Mouse (Mus musculus) gastrocnemius, adult 18-20 months (tissue): Measurements from ENCODE around the gene Zbtb34. TPM values are rescaled to one million over a fixed set of nuclear protein-coding genes. Genes with fewer than 3 reads are reported as not detected.
A peak's percentile ranks its signal among the peaks of the same experiment; 100 is the strongest.

ENCODE experiments used
- DNase-seq: peaks from one replicate; pipeline ENCODE4 v3.0.0; 2021; ENCODE audit warnings: low spot score
- total RNA-seq, 2 experiments: library from RNA; stranded (reverse); gene quantifications; 2 replicates each; pipeline ENCODE4 v1.2.3; 2021

The Zbtb34 gene
- total RNA-seq, 2 experiments from 2014 or later, result 2.9 to 3.0 TPM

DNA sequence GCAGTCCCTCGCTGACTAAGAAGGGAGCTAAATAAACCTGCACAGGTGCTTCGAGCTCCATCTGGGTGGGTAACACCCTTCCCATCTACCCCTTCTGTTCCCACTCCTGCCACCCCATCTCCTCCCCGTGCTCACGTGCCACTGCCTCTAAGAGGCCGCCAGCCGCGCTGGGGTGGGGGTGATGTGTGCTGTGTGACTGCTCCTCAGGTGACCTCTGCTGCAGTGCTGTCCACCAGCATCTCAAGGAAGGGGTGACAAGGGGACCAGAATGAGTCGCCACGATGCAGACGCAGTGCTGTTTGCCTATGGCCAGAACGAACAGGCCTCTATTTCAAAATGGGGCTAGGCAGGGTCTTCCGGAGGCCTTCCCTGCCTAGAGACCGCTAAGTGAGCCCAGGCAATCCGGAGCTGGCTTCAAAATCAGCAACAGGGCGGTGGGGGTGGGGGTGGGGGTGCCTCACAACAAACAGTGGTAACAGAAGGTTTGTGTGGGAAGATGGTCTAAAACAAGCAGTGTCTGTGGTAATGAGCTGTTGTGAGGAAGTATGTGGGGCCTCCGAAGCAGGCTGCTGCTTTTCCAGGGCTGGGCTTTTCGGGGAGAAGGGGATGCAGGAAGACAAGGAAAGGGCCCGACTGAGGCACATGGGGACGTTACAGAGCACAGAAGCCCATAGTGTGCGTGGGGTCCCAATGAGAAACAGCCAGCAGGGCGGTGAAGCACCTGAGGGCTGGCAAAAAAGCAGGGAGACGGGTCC lies 18.2 kb upstream of the Zbtb34 start:
- DNase-seq, result no peak

DNA sequence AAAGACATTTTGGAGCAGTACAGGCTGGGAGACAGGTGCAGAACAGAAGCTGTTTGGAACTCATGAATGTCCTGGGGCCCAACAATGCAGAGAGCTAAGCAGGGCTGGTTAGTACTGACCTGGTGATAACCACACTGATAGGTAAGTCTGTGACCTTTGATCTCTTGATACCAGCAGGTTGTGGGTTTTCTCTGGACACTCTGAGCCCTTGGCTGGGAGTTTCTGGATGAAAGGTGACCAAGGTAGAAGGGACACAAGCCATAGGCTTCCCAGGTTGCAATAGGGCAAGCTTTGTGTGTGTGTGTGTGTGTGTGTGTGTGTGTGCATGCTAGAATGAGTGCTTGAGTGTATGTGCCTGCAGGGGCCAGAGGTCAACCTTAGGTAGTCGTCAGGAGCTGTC lies 15.7 kb upstream of the Zbtb34 start:
- no peak for DNase-seq

DNA sequence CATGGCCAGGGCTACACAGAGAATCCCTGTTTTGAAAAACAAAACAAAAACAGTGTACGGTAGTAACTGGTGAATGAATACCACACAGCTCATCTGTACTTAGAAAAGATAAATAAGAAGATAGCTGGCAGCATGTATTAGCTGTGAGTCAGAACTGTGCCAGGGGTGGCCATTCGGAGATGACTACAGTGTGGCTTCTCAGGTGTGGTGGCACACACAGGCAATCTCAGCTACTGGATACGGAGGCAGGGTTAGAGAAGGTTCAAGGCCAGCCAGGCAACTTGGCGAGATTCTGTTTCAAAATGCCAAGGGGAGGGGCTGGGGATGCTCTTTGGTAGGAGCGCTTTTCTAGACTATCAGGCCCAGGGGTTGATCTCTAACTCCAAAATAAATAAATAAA lies 14.6 kb upstream of the Zbtb34 start:
- no peak for DNase-seq

DNA sequence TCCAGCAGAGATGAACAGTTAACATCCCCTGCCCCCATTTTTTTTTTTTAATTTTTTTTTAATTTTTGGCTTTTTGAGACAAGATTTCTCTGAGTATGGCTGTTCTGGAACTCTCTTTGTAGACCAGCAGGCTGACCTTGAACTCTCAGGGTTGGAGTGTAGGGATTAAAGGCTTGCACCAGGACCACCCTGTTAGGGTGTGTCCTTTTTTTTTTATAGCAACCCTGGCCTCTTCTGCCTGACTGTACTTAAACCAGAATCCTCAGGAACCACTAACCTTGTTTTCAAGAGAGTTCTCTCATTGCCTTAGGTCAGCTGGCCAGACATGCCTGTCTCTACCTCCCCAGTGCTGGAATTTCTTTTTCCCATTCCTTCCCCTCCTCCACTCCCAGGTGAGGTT lies 13.7 kb upstream of the Zbtb34 start:
- no peak for DNase-seq

DNA sequence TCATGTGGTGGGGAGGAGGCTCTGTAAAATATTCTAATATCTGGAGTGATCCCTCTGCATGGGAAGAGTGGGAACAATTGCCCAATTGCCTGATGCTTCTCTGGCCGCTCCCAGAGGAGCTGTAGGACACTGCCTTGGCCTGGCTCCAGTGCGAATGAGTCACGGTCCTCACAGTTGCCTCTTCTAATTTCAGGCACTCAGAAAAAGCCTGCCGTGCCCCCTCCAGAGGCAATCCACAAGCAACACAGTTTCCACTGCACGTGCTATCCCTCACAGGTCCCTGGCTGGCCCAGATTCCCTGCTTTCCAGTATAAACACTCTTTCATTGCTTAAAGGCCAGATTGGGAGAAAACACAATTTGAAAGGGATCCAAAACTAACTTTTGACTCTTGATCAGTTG lies 13.2 kb upstream of the Zbtb34 start:
- DNase-seq, result peak; percentile 93

DNA sequence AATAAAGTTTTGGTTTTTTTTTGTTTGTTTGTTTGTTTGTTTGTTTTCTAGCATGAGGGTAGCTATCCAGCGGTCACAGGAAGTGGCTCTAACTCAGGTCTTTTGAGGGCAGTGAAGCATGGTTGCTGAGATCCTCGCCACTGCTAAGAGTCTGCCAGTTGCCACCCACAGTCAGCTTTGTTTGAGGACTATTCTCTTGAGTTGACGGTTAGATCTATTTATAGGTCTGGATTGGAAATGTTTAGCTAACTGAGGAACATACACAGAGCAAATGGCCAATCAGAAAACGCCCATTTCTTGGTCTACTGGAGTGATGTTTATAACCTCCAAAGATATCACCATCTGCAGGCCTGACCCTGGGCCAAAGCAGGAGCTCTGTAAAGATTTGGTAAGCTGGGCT lies 11.6 kb upstream of the Zbtb34 start:
- no peak for DNase-seq

DNA sequence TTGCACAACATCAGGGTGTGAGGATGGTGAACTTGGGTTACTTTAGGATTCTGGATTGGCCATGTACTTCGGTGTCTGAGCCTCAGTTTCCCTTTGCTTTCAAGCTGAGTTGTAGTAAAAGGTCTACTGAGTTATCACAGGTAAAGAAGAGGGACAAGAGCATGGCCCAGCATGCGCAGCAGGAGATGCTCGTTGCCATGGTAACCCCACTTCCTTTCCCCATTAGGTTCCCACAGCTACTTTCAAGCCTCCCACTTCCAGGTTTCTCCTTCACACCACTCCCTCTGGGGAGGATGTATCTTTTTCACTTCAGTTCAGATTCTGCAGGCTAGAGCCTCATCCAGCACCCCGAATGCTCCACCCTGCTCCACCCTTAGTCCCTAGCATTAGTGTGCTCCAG lies 9.8 kb upstream of the Zbtb34 start:
- DNase-seq, result no peak

DNA sequence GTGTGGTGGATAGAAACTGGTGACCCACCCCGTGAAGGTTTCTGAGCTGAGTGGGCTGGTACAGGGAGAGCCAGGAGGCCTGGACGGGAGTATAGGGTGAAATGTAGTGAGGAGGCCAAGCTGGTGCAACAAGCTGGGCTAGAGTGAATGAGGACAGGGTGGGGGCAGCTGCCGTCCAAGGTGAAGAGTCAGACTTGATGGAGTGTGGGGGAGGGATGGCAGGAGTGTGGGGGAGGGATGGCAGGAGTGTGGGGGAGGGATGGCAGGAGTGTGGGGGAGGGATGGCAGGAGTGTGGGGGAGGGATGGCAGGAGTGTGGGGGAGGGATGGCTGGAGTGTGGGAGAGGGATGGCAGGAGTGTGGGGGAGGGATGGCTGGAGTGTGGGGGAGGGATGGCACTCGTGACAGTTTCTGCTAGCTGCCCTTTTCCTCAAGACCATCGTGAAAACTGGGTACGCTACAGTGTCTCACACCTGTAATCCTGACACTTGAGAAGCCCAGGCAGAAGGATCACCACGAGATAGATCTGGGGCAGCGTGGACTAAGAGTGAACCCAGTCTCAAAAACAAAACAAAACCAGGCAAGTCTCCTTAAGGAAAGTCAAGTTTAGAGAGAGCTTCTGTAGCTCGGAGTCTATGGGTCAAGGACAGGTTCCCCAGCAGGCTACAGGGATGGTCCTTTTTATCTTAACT lies 9.0 kb upstream of the Zbtb34 start:
- DNase-seq, result no peak

DNA sequence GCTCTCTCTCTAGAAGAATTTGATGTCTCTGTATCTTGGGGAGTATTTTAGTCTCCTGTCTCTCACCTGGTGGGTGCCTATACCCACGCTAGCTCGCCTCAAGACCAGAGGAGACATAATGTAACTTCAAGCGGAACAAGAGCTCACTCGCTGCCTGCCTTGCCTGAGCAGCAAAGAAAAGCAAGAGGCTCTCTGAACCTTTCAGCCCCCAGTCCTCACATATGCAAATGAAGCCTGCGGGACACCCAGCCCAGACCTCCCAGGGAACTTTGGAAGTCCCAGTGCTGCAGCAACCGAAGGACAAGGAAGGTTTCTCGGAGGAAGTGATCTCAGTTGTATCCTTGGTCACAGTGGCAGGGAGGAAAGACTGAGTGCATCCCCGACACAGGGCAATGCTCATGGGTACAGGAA lies 8.4 kb upstream of the Zbtb34 start:
- DNase-seq, result no peak

DNA sequence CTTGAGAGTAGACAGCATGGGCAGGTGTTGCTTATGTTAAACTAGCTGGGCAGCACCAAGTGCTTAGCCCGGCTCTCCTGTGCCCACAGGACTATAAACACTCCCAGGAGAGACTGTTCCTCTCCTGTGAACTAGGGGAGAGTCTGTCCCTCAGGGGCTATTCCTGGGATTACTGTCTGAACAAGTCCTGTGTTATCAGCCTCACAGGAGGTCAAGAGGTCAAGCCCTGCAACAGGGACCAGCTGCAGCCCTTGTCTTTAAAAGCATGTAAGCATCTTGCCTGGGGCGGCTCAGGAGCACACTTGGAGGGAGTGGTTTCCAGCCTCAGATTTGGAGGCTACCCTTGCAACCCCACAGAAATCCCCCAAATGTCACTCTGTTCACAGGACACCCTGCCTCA lies 7.3 kb upstream of the Zbtb34 start:
- no peak for DNase-seq

DNA sequence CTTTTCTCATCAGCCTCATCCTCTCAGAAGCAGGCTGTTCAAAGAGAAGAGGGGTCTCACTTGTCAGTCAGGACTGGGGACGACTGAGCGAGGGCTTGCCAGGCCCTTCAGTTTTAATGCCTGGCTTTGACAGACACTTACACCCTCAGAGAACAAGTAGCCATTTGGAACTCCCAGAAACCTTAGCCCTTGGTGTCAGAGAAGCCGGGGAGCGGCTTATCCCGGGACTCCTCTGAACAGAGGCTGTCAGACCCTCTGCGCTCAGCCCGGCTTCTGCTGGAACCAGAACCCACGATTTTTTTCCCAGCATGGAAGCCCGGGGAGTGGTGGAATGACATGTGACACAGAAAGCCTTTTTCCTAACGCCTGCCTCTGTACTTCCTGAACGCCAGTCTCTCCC lies 6.1 kb upstream of the Zbtb34 start:
- DNase-seq, result no peak

DNA sequence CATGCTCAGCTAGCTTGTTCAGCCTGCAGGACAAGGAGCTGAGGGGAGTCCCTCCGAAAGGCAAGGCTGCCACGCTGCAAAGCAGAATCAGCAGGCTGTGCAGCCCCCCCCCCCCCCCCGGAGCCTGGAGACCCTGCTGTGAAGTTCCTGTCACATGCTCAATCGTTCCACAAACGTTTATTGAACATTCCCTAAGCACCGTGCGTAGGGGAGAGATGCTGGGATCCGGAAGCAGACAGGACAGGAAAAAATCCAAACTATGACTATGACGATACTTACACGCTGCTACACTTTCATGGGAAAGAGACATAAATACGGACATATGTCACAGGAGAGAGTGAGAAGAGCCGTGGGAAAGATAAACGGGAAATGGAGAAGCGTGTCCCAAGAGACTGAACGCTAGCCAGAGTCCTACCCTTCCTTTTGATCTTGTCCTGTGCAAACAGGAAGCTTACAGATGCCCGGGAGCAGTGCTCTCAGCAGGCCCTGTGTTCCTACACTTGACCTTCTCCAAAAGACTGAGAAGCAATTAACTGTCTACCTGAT lies 5.0 kb upstream of the Zbtb34 start:
- DNase-seq, result no peak

DNA sequence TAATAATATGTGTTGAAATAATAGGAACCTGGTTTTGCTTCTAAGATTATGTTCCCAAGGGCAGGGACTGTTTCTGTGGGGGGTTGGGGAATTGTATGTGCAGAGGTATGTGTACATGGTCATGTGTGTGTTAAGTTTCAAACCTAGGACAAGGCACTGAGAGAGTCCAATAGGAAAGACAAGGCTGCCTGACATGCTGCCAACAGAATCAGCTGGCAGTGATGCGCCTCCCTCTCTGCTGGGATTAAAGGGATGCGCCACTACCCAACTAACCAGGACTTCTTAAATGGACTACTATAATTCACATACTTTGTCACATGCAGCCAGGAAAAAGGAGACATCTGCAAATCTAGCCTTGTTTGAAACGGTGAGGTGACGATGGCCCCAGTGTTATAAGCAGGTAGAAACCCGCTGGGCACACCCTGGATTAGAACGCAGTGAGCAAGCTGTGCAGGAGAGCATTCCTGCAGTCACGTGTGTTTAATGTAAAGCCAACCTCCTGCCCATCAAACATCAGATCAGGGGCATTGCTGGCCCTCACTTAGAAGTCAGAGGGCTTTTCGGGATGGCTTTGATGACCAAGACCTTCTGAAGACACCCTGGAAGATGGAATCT lies 4.0 kb upstream of the Zbtb34 start:
- no peak for DNase-seq

DNA sequence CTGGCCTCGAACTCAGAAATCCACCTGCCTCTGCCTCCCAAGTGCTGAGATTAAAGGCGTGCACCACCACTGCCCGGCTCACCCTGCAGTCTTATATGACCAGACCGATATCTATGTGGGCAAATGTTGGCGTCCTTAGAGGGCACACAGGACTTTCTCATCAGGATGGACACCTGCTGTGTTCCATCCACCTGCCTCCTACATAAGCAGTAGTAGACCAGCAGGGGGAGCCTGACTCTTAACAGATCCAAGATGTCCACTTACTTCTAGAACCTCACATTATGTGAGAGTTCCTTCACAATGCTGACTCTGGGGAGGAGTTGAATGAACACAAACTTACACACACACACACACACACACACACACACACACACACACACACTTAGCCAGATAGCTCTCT lies 1.8 kb upstream of the Zbtb34 start:
- DNase-seq, result peak; percentile 55

DNA sequence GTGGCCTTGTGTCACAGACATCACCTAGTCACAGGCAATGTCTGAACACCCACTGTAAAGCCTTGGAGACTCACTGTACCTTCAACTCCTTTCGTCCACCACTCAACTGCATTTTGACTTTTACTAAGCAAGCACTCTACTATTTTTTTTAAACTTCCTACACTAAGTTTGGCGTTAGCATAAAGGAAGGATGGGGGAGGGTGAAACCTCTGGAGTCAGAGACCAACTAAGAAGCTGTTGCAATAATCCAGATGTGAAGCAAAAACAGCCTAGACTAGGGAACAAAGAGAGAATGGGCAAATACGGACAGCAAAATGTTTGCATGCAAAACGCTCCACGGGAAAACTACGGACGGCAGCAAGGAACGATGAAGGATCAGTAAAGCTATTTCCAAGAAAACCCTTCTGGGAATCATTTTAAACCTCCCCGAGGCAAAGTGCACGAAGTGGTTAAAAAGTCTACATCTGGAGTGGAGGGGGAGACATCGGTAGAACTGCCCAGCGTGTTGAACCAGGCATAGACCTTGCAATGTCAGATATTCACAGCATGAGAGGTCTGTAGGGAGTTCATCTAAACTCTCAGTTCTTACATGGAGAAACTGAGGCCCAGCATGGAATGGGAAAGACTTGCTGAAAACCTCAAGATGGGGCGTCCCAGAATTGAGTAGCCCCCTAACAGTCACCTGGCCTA lies 898 bp downstream of the Zbtb34 start:
- no peak for DNase-seq

DNA sequence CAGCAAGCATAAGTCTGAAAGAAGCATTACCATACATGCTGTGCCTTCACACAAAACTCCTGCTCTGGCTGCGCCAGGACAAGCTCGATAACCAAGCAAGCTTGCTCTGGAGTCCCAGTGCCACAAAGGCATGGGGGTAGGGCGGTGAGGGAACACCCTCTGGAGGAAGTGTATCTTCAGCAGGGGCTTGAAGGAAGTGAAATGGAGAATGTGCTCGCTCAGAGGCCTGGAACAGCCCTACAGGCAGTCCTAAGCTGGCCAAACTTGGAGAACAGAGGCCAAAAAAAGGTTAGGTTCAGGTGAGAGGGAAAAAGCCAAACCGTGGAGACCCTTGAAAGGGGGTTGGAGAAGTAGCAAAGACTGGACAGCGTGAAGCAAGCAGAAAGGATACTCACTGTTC lies 1.8 kb downstream of the Zbtb34 start:
- peak; percentile 15 for DNase-seq

DNA sequence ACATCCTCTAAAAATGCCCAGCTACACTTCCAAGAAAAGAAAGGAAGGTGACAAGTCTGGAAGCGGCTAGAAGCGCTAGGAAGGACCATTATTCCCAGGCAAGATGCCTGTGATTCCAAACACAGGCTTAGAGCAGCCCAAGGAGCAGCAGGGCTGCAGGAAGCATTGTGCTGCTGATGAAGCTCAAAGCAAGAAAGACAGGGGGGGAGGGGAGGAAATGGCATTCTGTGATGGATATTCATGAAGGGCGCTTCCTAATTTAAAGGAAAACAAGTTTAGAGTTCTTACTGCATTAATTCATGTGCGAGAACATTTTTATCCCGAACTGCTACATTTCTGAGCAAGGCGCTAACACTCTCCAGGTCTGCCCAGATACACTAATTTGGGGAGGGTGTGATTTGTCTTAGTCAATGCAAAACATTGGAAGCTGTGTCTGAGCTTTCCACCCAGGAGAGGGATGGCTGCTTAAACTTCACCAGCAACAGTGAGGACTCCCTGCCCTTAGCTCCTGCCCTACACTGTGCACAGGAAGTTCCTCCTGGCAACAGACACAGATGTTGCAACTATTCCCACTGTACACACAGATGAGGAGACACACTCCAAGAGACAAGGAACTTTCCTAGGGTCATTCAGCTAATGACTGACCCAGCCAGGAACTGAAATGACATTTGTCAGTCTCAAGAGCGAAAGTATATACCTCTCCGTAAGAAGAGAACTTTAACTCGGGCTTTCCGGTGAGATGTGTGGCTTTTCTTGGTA lies 4.3 kb downstream of the Zbtb34 start:
- no peak for DNase-seq

DNA sequence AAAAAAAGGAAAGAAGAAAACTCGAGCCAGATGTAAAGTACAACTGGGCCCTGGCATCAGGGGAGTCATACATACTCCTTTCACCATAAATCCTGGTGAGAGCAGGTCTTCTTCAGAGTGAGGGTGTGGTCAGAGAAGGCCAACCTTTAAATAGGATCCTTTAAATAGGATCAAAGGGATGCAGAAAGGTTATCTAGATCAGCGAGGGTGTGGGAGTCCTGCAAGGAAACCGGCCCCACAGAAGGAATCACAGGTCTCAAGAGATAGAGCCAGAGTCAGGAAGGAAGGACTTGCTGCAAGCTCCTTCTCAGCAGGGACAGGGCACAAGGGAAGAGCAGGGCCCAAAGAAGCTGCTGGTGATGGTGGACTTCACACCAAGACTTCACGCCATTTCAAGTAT lies 13.7 kb downstream of the Zbtb34 start:
- DNase-seq, result no peak

DNA sequence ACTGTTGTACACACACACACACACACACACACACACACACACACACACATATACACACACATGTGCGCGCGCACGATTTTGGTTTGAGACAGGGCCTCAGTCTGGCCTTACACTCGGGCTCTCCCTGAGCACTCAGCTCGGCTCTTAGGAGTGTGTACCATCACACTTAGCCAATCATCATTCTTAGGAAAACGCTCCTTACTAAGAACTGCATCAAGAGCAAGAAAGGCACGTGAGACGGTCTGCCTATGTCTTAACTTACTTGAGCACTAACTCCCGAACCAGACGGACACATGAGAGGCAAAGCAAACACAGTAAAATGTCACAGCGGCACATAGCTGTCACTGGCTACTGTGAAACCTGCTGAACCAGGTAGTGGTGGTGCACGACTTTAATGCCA lies 17.1 kb downstream of the Zbtb34 start:
- no peak for DNase-seq

DNA sequence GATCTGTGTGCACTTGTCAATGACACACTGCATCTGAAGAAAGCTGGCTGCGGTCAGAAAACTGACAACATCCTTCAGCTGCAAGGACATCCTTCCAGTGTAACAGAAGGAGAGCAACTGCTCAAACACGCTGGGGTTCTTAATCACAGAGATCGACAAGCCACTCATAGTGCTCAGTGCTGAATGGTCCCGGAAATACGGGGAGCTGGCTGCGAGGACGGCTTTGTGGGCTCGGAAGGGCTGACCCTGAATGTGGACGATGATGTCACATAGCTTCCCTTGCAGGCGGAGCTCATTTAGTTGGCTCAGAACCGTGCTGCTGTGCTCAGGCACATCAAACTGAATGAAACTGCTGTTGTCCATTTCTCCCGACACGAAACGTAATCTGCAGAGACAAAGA lies 19.0 kb downstream of the Zbtb34 start:
- DNase-seq, result no peak

DNA sequence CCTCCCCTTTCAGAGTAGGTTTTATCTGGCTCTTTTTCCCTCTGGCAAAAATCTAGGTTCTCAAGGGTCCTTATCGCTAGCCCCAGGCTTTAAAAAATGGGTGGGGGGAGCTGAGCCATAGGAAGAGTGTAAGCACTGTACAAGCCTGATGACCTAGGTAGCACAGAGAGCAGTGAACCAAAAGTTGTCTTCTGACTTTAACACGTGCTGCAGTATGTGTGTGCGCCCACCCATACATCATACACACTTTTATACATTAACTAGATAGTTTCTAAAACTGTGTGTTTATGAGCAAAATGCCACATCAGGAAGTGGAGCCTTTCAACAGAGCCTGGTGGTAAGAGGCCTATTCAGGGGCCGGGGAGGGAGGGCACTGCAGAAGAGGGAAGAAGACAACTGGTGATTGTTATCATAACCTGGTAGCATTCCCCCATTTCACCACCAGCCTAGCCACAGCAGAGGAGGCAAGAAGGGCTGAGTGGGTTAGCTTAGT lies 27.6 kb downstream of the Zbtb34 start:
- no peak for DNase-seq
